Mouse (Mus musculus): ENCODE data around the gene Bet1l. TPM values are rescaled to one million over a fixed set of nuclear protein-coding genes. Genes with fewer than 3 reads are reported as not detected.

Bet1l gene
- polyA plus RNA-seq, 1 experiment from 2014 or later: 50.5 TPM

GRCm38 (mm10) chr7:140851916-140852315 lies 5.5 kb downstream of the Bet1l start:
- no peak overlapping the region for H3K9ac ChIP-seq
- DNase-seq (ENCODE audit: low spot score) (no peak), ATAC-seq (ENCODE audit: low FRiP score) (no peak)
- H3K27me3 ChIP-seq (ENCODE audit: control insufficient read depth, insufficient read depth, low read length): no peaks in the 10 kb centered on the region
- peaks cover 36% of the 10 kb centered on the region for H3K36me3 ChIP-seq (replicated peaks; ENCODE audit: control insufficient read depth, insufficient read depth)
- no peak overlapping the region for H3K4me2 ChIP-seq (replicated peaks)
- H3K9me3 ChIP-seq (ENCODE audit: control insufficient read depth, low read length): no peaks in the 10 kb centered on the region
- no peak overlapping the region for H3K27ac ChIP-seq
- peaks cover 8% of the 10 kb centered on the region for H3K4me1 ChIP-seq (replicated peaks; ENCODE audit: control insufficient read depth, insufficient read depth, low read length)
- H3K4me3 ChIP-seq (replicated peaks; ENCODE audit: low read length): no peak overlapping the region
- WGBS: 93% methylated on average over 4 of the region's 4 CpGs

DNA sequence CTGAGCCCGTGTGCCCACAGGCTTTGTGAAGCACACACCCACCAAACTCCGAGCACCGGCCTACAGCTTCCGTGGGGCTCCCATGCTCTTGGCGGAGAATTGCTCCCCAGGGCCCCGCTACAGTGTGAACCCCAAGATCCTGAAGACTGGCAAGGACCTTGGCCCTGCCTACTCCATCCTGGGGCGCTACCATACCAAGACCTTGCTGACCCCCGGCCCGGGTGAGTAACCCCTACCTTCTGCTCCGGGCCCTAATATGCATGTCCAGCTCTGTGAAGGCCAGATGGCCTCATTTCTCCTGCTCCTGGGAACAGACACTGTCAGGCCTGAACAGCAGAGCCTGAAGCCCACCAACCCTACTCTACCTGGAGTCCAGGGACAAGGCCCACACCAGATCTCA lies 8.8 kb downstream of the Bet1l start:
- ATAC-seq (ENCODE audit: low FRiP score) (no peak), DNase-seq (ENCODE audit: low spot score) (no peak)
- Histone ChIP-seq H3K9me3 (ENCODE audit: control insufficient read depth, low read length) (no peaks in the 10 kb centered on the region), H3K27ac (no peak overlapping the region), H3K4me2 (replicated peaks) (no peak overlapping the region), H3K4me1 (replicated peaks; ENCODE audit: control insufficient read depth, insufficient read depth, low read length) (no peaks in the 10 kb centered on the region), H3K27me3 (ENCODE audit: control insufficient read depth, insufficient read depth, low read length) (no peaks in the 10 kb centered on the region), H3K36me3 (replicated peaks; ENCODE audit: control insufficient read depth, insufficient read depth) (peaks cover 23% of the 10 kb centered on the region), H3K4me3 (replicated peaks; ENCODE audit: low read length) (no peak overlapping the region), H3K9ac (no peak overlapping the region)
- 95% methylated on average over 10 of the region's 10 CpGs for WGBS

GRCm38 (mm10) chr7:140847755-140848580 lies 9.4 kb downstream of the Bet1l start, which contains the start of gene Odf3:
Gene Odf3 (plus strand): TSS chr7:140847805.
- H3K27ac ChIP-seq: no peak within 1 kb of the TSS
- H3K9me3 ChIP-seq (ENCODE audit: control insufficient read depth, low read length): no peaks in the 10 kb centered on the region
- ATAC-seq (ENCODE audit: low FRiP score) (no peak), DNase-seq (ENCODE audit: low spot score) (no peak)
- peaks cover 17% of the 10 kb centered on the region for H3K36me3 ChIP-seq (replicated peaks; ENCODE audit: control insufficient read depth, insufficient read depth)
- no peak within 1 kb of the TSS for H3K9ac ChIP-seq
- no peak within 1 kb of the TSS for H3K4me3 ChIP-seq (replicated peaks; ENCODE audit: low read length)
- H3K4me1 ChIP-seq (replicated peaks; ENCODE audit: control insufficient read depth, insufficient read depth, low read length): no peaks in the 10 kb centered on the region
- no peak within 1 kb of the TSS for H3K4me2 ChIP-seq (replicated peaks)
- WGBS: 65% methylated on average over 11 of the region's 11 CpGs
- H3K27me3 ChIP-seq (ENCODE audit: control insufficient read depth, insufficient read depth, low read length): no peaks in the 10 kb centered on the region

DNA sequence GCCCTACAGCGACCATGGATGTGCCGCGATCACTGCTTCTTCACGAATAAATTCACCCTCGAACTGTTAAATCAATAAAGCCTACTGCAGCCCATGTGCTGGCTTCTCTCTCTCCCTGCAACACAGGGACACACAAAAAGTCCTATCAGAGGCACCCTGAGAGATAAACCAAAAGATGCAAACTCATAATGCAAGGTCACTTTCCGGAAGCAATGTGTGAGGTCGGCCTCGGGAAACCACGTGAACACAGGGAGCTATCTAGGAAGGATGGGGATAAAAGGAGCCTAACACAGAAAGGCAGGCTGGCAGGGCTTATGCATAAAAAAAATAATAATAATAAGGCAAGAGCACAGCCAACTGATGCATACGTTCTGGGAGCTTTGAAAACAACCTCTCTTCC lies 10.7 kb downstream of the Bet1l start:
- ATAC-seq (ENCODE audit: low FRiP score) (no peak), DNase-seq (ENCODE audit: low spot score) (no peak)
- H3K9ac ChIP-seq: no peak overlapping the region
- no peak overlapping the region for H3K4me2 ChIP-seq (replicated peaks)
- 90% methylated on average over 10 of the region's 10 CpGs for WGBS
- H3K4me1 ChIP-seq (replicated peaks; ENCODE audit: control insufficient read depth, insufficient read depth, low read length): no peaks in the 10 kb centered on the region
- H3K4me3 ChIP-seq (replicated peaks; ENCODE audit: low read length): no peak overlapping the region
- H3K27me3 ChIP-seq (ENCODE audit: control insufficient read depth, insufficient read depth, low read length): peaks cover under 1% of the 10 kb centered on the region; the same call in 1 of the 2 replicates
- no peak overlapping the region for H3K27ac ChIP-seq
- no peaks in the 10 kb centered on the region for H3K9me3 ChIP-seq (ENCODE audit: control insufficient read depth, low read length)
- H3K36me3 ChIP-seq (replicated peaks; ENCODE audit: control insufficient read depth, insufficient read depth): peaks cover 4% of the 10 kb centered on the region

- WGBS: 69% methylated on average over 4 of the region's 4 CpGs
- no peak overlapping the region for H3K4me3 ChIP-seq (replicated peaks; ENCODE audit: low read length)
Measured at GRCm38 (mm10) chr7:140845683-140846082, 11.7 kb downstream of the Bet1l start.

GRCm38 (mm10) chr7:140844905-140845665 lies 12.3 kb downstream of the Bet1l start, which contains the start of gene Scgb1c1:
Gene Scgb1c1 (plus strand): TSS chr7:140845547.
- H3K9ac ChIP-seq: no peak within 1 kb of the TSS
- H3K4me2 ChIP-seq (replicated peaks): no peak within 1 kb of the TSS
- DNase-seq (ENCODE audit: low spot score) (peak; percentile 87), ATAC-seq (ENCODE audit: low FRiP score) (peak; percentile 76)
- no peaks in the 10 kb centered on the region for H3K9me3 ChIP-seq (ENCODE audit: control insufficient read depth, low read length)
- H3K4me3 ChIP-seq (replicated peaks; ENCODE audit: low read length): no peak within 1 kb of the TSS
- 35% methylated on average over 14 of the region's 14 CpGs for WGBS
- no peaks in the 10 kb centered on the region for H3K36me3 ChIP-seq (replicated peaks; ENCODE audit: control insufficient read depth, insufficient read depth)
- no peak within 1 kb of the TSS for H3K27ac ChIP-seq
- peaks cover 11% of the 10 kb centered on the region; the same call in 1 of the 2 replicates for H3K27me3 ChIP-seq (ENCODE audit: control insufficient read depth, insufficient read depth, low read length)
- H3K4me1 ChIP-seq (replicated peaks; ENCODE audit: control insufficient read depth, insufficient read depth, low read length): no peaks in the 10 kb centered on the region

More at GRCm38 (mm10) chr7:140845683-140846082, 11.7 kb downstream of the Bet1l start:
- H3K36me3 ChIP-seq (replicated peaks; ENCODE audit: control insufficient read depth, insufficient read depth): no peaks in the 10 kb centered on the region
- H3K4me2 ChIP-seq (replicated peaks): no peak overlapping the region
- no peak overlapping the region for H3K9ac ChIP-seq
- DNase-seq (ENCODE audit: low spot score) (no peak), ATAC-seq (ENCODE audit: low FRiP score) (no peak)
- no peaks in the 10 kb centered on the region for H3K4me1 ChIP-seq (replicated peaks; ENCODE audit: control insufficient read depth, insufficient read depth, low read length)
- H3K9me3 ChIP-seq (ENCODE audit: control insufficient read depth, low read length): no peaks in the 10 kb centered on the region
- no peak overlapping the region for H3K27ac ChIP-seq
- peaks cover 11% of the 10 kb centered on the region; the same call in 1 of the 2 replicates for H3K27me3 ChIP-seq (ENCODE audit: control insufficient read depth, insufficient read depth, low read length)

GRCm38 (mm10) chr7:140843806-140844205 lies 13.6 kb downstream of the Bet1l start:
- 80% methylated on average over 7 of the region's 7 CpGs for WGBS
- H3K4me1 ChIP-seq (replicated peaks; ENCODE audit: control insufficient read depth, insufficient read depth, low read length): no peaks in the 10 kb centered on the region
- no peak overlapping the region for H3K9ac ChIP-seq
- H3K4me3 ChIP-seq (replicated peaks; ENCODE audit: low read length): no peak overlapping the region
- no peaks in the 10 kb centered on the region for H3K36me3 ChIP-seq (replicated peaks; ENCODE audit: control insufficient read depth, insufficient read depth)
- ATAC-seq (ENCODE audit: low FRiP score) (no peak), DNase-seq (ENCODE audit: low spot score) (no peak)
- peaks cover 11% of the 10 kb centered on the region; the same call in 1 of the 2 replicates for H3K27me3 ChIP-seq (ENCODE audit: control insufficient read depth, insufficient read depth, low read length)
- no peak overlapping the region for H3K4me2 ChIP-seq (replicated peaks)
- no peaks in the 10 kb centered on the region for H3K9me3 ChIP-seq (ENCODE audit: control insufficient read depth, low read length)
- H3K27ac ChIP-seq: no peak overlapping the region

DNA sequence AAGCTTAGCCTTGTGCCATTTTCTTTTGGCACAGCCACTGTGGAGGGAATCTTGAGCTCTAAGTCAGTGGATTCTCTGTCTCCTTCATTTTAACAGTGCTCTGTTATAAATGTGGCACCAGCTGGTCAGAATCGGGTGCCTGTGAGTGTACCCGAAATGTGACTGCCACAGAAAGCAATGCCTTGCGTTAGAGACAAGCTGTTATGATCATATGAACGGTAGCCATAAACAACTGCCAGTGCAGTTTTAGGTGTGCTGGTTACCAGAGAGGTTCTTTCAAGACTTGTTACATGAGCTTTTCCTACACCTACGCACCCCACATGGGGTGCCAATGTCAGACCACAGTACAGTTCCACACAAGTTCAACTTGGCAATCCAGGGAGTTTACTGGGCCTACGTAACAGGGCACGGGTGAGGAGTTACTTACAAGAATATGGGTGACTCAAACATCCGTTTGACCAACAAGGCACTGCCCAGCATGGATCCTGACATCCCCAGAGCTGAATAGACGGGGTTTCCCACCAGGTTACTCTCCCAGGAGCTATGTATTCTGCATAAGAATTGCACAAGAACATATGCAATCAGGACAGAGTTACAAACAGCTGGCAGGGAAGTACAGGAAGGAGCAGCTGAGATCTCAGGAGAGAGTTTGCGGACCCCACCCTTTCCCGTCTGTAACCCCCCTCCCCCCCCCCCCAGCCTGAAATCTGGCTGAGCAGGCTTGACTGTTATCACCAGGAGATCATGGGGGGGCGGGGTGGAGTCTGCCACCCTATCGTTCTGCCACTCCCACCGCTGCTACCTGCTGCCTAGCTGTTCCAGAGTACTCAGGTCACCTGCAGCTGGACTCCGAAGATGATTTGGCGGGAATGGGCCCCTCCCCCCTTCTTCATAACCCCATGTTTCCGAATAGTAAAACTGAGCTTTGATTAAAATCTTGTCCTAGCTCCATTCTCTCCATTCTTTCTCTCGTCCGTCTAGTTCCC lies 16.3 kb downstream of the Bet1l start:
- ATAC-seq (ENCODE audit: low FRiP score): no peak
- Histone ChIP-seq H3K4me2 (replicated peaks) (no peak overlapping the region), H3K9me3 (ENCODE audit: control insufficient read depth, low read length) (no peaks in the 10 kb centered on the region), H3K36me3 (replicated peaks; ENCODE audit: control insufficient read depth, insufficient read depth) (no peaks in the 10 kb centered on the region), H3K9ac (no peak overlapping the region), H3K4me1 (replicated peaks; ENCODE audit: control insufficient read depth, insufficient read depth, low read length) (no peaks in the 10 kb centered on the region), H3K27ac (no peak overlapping the region), H3K27me3 (ENCODE audit: control insufficient read depth, insufficient read depth, low read length) (peaks cover 11% of the 10 kb centered on the region; the same call in 1 of the 2 replicates), H3K4me3 (replicated peaks; ENCODE audit: low read length) (no peak overlapping the region)
- 42% methylated on average over 19 of the region's 19 CpGs for WGBS
- DNase-seq (ENCODE audit: low spot score): no peak

Data from hindbrain, embryonic 14.5 days (tissue).